Mouse (Mus musculus) lung, postnatal 0 days (tissue): Measurements from ENCODE around the gene Sept12.

Source experiments
- CTCF ChIP-seq: IDR thresholded peaks from 2 replicates; pipeline ENCODE4 v1.5.1; 2016; ENCODE audit warnings: antibody characterized with exemption, mild to moderate bottlenecking
- EP300 ChIP-seq: IDR thresholded peaks from 2 replicates; pipeline ENCODE4 v1.6.1; 2016; ENCODE audit warnings: antibody characterized with exemption, mild to moderate bottlenecking, control low read depth

GRCm38 (mm10) chr16:5000611-5001010 is 3.0 kb upstream of the Sept12 start:
- no peak for TF ChIP-seq EP300
- no peak for TF ChIP-seq CTCF
